Mouse (Mus musculus): Measurements from ENCODE around the gene Eln. TPM values are rescaled to one million over a fixed set of nuclear protein-coding genes. Genes with fewer than 3 reads are reported as not detected.
A peak's percentile ranks its signal among the peaks of the same experiment; 100 is the strongest.

Gene Eln
- polyA plus RNA-seq, 1 experiment from 2014 or later, result 2.6 TPM

- ATAC-seq (ENCODE audit: insufficient read depth, low FRiP score, low TSS enrichment) (no peak), DNase-seq (ENCODE audit: low spot score) (no peak)
- no peak overlapping the region for H3K9ac ChIP-seq (ENCODE audit: low read length)
- H3K9me3 ChIP-seq (ENCODE audit: control insufficient read depth, low read length), result no peaks in the 10 kb centered on the region
- no peak overlapping the region for H3K4me3 ChIP-seq (ENCODE audit: low read depth, low read length)
- WGBS, result 89% methylated on average over 6 of the region's 6 CpGs
- no peaks in the 10 kb centered on the region for H3K36me3 ChIP-seq (ENCODE audit: control insufficient read depth, insufficient read depth, low read length)
- H3K4me2 ChIP-seq (ENCODE audit: low read depth), result no peak overlapping the region
- 0 out of 2 replicates have a peak, but pooled peaks cover 7% of the 10 kb centered on the region for H3K4me1 ChIP-seq (ENCODE audit: control insufficient read depth, insufficient read depth, low read length)
- no peak overlapping the region for H3K27ac ChIP-seq (ENCODE audit: low read depth, low read length)
- H3K27me3 ChIP-seq (ENCODE audit: control insufficient read depth, insufficient read depth, low read length), result no peaks in the 10 kb centered on the region
These were observed 60.6 kb downstream of the Eln start for GRCm38 (mm10) chr5:134686541-134686940.

DNA sequence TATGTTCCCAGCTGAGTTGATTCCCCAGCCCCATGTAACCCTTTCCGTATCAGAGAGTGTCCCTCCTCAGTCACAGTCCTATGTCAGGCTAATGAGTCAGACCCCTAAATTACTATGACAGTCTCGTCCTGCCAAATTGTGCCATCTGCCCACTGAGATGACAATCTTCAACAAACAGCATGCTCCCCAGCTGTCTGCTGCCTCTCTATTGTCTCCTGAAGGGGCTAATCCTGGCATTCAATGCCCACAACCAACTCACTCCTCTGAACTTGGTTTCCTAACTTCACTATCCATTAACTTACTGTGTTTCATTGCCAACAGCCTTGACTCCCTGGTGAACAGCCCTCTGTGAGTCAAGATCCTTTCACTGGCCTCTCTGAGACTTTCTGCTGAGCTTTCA, 62.7 kb downstream of the Eln start:
- DNase-seq (ENCODE audit: low spot score) (no peak), ATAC-seq (ENCODE audit: insufficient read depth, low FRiP score, low TSS enrichment) (no peak)
- Histone ChIP-seq H3K36me3 (ENCODE audit: control insufficient read depth, insufficient read depth, low read length) (no peaks in the 10 kb centered on the region), H3K4me1 (ENCODE audit: control insufficient read depth, insufficient read depth, low read length) (0 out of 2 replicates have a peak, but pooled peaks cover 7% of the 10 kb centered on the region), H3K9ac (ENCODE audit: low read length) (no peak overlapping the region), H3K27ac (ENCODE audit: low read depth, low read length) (no peak overlapping the region), H3K4me3 (ENCODE audit: low read depth, low read length) (no peak overlapping the region), H3K9me3 (ENCODE audit: control insufficient read depth, low read length) (no peaks in the 10 kb centered on the region), H3K27me3 (ENCODE audit: control insufficient read depth, insufficient read depth, low read length) (no peaks in the 10 kb centered on the region), H3K4me2 (ENCODE audit: low read depth) (no peak overlapping the region)
- 76% methylated on average over 2 of the region's 2 CpGs for WGBS

DNA sequence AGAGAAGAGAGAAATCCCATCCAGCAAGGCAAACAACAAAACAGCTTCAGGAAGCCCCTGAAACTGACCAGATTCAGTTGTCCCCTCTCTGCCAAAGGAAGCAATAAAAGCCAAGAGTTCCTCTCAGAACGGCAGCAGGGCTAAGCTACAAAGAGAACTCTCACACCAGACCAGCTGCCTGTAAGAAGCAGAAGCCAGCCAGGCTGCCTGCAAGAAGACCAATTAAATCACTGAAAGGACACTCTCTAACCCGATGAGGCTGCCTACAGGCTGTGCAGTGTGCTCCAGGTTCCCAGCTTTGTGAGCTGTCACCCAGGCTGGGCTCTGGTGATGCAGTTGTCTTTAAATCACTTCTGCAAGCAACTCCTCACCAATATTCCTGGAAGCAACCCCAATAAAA, 63.3 kb downstream of the Eln start:
- 41% methylated on average over 2 of the region's 2 CpGs for WGBS
- no peak overlapping the region for H3K4me2 ChIP-seq (ENCODE audit: low read depth)
- no peaks in the 10 kb centered on the region for H3K27me3 ChIP-seq (ENCODE audit: control insufficient read depth, insufficient read depth, low read length)
- no peak overlapping the region for H3K9ac ChIP-seq (ENCODE audit: low read length)
- peaks cover 9% of the 10 kb centered on the region; the same call in 1 of the 2 replicates for H3K4me1 ChIP-seq (ENCODE audit: control insufficient read depth, insufficient read depth, low read length)
- H3K4me3 ChIP-seq (ENCODE audit: low read depth, low read length), result no peak overlapping the region
- no peaks in the 10 kb centered on the region for H3K9me3 ChIP-seq (ENCODE audit: control insufficient read depth, low read length)
- no peak overlapping the region for H3K27ac ChIP-seq (ENCODE audit: low read depth, low read length)
- ATAC-seq (ENCODE audit: insufficient read depth, low FRiP score, low TSS enrichment), result no peak
- no peaks in the 10 kb centered on the region; the same call in 1 of the 2 replicates for H3K36me3 ChIP-seq (ENCODE audit: control insufficient read depth, insufficient read depth, low read length)
- DNase-seq (ENCODE audit: low spot score), result no peak

- H3K4me1 ChIP-seq (ENCODE audit: control insufficient read depth, insufficient read depth, low read length), result peaks cover 16% of the 10 kb centered on the region
- H3K27me3 ChIP-seq (ENCODE audit: control insufficient read depth, insufficient read depth, low read length), result no peaks in the 10 kb centered on the region
- WGBS, result 86% methylated on average over 12 of the region's 12 CpGs
- no peaks in the 10 kb centered on the region; the same call in 1 of the 2 replicates for H3K36me3 ChIP-seq (ENCODE audit: control insufficient read depth, insufficient read depth, low read length)
- no peak overlapping the region for H3K9ac ChIP-seq (ENCODE audit: low read length)
- no peak overlapping the region for H3K4me2 ChIP-seq (ENCODE audit: low read depth)
- ATAC-seq (ENCODE audit: insufficient read depth, low FRiP score, low TSS enrichment) (no peak), DNase-seq (ENCODE audit: low spot score) (no peak)
- H3K9me3 ChIP-seq (ENCODE audit: control insufficient read depth, low read length), result no peaks in the 10 kb centered on the region
- H3K27ac ChIP-seq (ENCODE audit: low read depth, low read length), result no peak overlapping the region
- no peak overlapping the region for H3K4me3 ChIP-seq (ENCODE audit: low read depth, low read length)
These were observed 66.9 kb downstream of the Eln start for GRCm38 (mm10) chr5:134680238-134680637.

GRCm38 (mm10) chr5:134678827-134679546, 68.1 kb downstream of the Eln start:
- Histone ChIP-seq H3K9ac (ENCODE audit: low read length) (no peak overlapping the region; the same call in none of the 2 replicates), H3K27me3 (ENCODE audit: control insufficient read depth, insufficient read depth, low read length) (no peaks in the 10 kb centered on the region), H3K9me3 (ENCODE audit: control insufficient read depth, low read length) (no peaks in the 10 kb centered on the region), H3K4me2 (ENCODE audit: low read depth) (no peak overlapping the region), H3K36me3 (ENCODE audit: control insufficient read depth, insufficient read depth, low read length) (no peaks in the 10 kb centered on the region; the same call in 1 of the 2 replicates), H3K4me1 (ENCODE audit: control insufficient read depth, insufficient read depth, low read length) (peaks cover 16% of the 10 kb centered on the region), H3K4me3 (ENCODE audit: low read depth, low read length) (no peak overlapping the region), H3K27ac (ENCODE audit: low read depth, low read length) (0 out of 2 replicates have a peak overlapping the region, but pooled peaks have one; percentile 23)
- no peak for DNase-seq (ENCODE audit: low spot score)
- 70% methylated on average over 8 of the region's 8 CpGs for WGBS
- ATAC-seq (ENCODE audit: insufficient read depth, low FRiP score, low TSS enrichment), result no peak

GRCm38 (mm10) chr5:134678031-134678430, 69.1 kb downstream of the Eln start:
- Histone ChIP-seq H3K4me2 (ENCODE audit: low read depth) (no peak overlapping the region), H3K4me3 (ENCODE audit: low read depth, low read length) (no peak overlapping the region), H3K27ac (ENCODE audit: low read depth, low read length) (no peak overlapping the region), H3K4me1 (ENCODE audit: control insufficient read depth, insufficient read depth, low read length) (peaks cover 16% of the 10 kb centered on the region), H3K36me3 (ENCODE audit: control insufficient read depth, insufficient read depth, low read length) (no peaks in the 10 kb centered on the region; the same call in none of the 2 replicates), H3K9me3 (ENCODE audit: control insufficient read depth, low read length) (no peaks in the 10 kb centered on the region), H3K9ac (ENCODE audit: low read length) (no peak overlapping the region; the same call in 1 of the 2 replicates), H3K27me3 (ENCODE audit: control insufficient read depth, insufficient read depth, low read length) (no peaks in the 10 kb centered on the region)
- ATAC-seq (ENCODE audit: insufficient read depth, low FRiP score, low TSS enrichment), result no peak
- no peak for DNase-seq (ENCODE audit: low spot score)
- 84% methylated on average over 3 of the region's 3 CpGs for WGBS

- H3K4me2 ChIP-seq (ENCODE audit: low read depth), result no peak overlapping the region
- no peaks in the 10 kb centered on the region; the same call in none of the 2 replicates for H3K36me3 ChIP-seq (ENCODE audit: control insufficient read depth, insufficient read depth, low read length)
- no peaks in the 10 kb centered on the region for H3K27me3 ChIP-seq (ENCODE audit: control insufficient read depth, insufficient read depth, low read length)
- ATAC-seq (ENCODE audit: insufficient read depth, low FRiP score, low TSS enrichment), result no peak
- H3K27ac ChIP-seq (ENCODE audit: low read depth, low read length), result no peak overlapping the region
- no peak for DNase-seq (ENCODE audit: low spot score)
- no peak overlapping the region for H3K9ac ChIP-seq (ENCODE audit: low read length)
- WGBS, result 90% methylated on average over 5 of the region's 5 CpGs
- H3K9me3 ChIP-seq (ENCODE audit: control insufficient read depth, low read length), result no peaks in the 10 kb centered on the region
- no peak overlapping the region for H3K4me3 ChIP-seq (ENCODE audit: low read depth, low read length)
- H3K4me1 ChIP-seq (ENCODE audit: control insufficient read depth, insufficient read depth, low read length), result peaks cover 16% of the 10 kb centered on the region
These were observed 69.6 kb downstream of the Eln start for GRCm38 (mm10) chr5:134677491-134677890.

DNA sequence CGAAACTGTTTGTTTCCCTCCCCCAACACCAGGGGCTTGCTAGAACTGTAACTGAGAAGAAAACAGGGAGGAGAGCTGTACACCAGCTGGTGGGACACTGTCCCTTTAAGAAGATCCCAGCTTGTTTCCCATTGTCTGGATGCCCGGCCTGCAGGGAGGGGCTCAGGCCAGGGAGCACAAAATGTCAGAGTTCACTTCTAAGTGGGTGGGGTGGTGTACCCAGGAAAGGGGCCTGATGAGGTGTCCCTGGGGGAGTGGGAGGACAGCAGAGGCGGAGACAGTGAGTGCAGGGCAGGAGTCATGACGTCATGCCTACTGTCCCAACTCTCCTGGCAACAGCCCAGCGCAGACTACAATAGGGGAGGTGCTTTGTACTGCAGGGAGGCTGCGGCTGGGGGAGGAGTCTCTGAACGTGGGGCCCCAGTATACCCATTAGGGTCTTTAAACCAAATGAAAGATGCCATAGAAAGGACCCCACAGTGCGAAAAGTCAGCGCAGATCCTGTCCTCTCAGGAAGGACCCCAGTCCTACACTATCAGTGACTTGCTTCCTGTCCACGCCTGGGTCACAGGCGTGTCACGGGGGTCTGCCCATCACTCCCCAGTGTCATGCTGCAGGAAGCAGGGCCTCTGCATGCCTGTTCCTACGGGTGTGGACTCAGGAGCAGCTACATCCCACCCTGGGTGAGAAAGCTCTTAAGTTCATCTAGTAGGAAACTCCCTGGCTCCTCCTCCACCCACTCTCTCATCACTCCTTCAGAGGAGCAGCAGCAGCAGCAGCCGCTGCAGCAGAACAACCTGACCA, 71.0 kb downstream of the Eln start:
- WGBS, result 2% methylated on average over 14 of the region's 14 CpGs
- peak overlapping the region; percentile 63 for H3K9ac ChIP-seq (ENCODE audit: low read length)

More for the DNA sequence above, 71.0 kb downstream of the Eln start:
- ATAC-seq (ENCODE audit: insufficient read depth, low FRiP score, low TSS enrichment), result peak; percentile 92
- peak; percentile 84 for DNase-seq (ENCODE audit: low spot score)
- H3K4me1 ChIP-seq (ENCODE audit: control insufficient read depth, insufficient read depth, low read length), result peaks cover 21% of the 10 kb centered on the region
- peak overlapping the region; percentile 80 for H3K27ac ChIP-seq (ENCODE audit: low read depth, low read length)
- H3K27me3 ChIP-seq (ENCODE audit: control insufficient read depth, insufficient read depth, low read length), result no peaks in the 10 kb centered on the region
- H3K4me3 ChIP-seq (ENCODE audit: low read depth, low read length), result peak overlapping the region; percentile 28
- H3K9me3 ChIP-seq (ENCODE audit: control insufficient read depth, low read length), result no peaks in the 10 kb centered on the region
- peak overlapping the region; percentile 53 for H3K4me2 ChIP-seq (ENCODE audit: low read depth)
- no peaks in the 10 kb centered on the region; the same call in none of the 2 replicates for H3K36me3 ChIP-seq (ENCODE audit: control insufficient read depth, insufficient read depth, low read length)

Data from neural tube, embryonic 11.5 days (tissue).